Mouse (Mus musculus) small intestine, adult 2 months (tissue): ENCODE results near the gene Zfp568. TPM values are rescaled to one million over a fixed set of nuclear protein-coding genes. Genes with fewer than 3 reads are reported as not detected.

Experiments
- H3K27ac ChIP-seq: fragments of 200-500 bp; 2 replicates; pipeline ENCODE4 v1.5.1; 2012; ENCODE audit warnings: low read depth, low read length, control low read depth, inconsistent platforms; ENCODE audit not compliant: insufficient read depth
- H3K27me3 ChIP-seq: fragments of 200-500 bp; 2 replicates; pipeline ENCODE4 v1.6.1; 2012; ENCODE audit warnings: mild to moderate bottlenecking, moderate library complexity, low read length, inconsistent platforms; ENCODE audit not compliant: control insufficient read depth, insufficient read depth
- H3K36me3 ChIP-seq: fragments of 200-500 bp; 2 replicates; pipeline ENCODE4 v1.6.1; 2012; ENCODE audit warnings: mild to moderate bottlenecking, low read length, control low read depth, inconsistent platforms; ENCODE audit not compliant: control insufficient read depth, insufficient read depth
- H3K4me1 ChIP-seq: fragments of 200-500 bp; 2 replicates; pipeline ENCODE4 v1.6.1; 2012; ENCODE audit warnings: low read length, inconsistent platforms, mixed read lengths; ENCODE audit not compliant: control insufficient read depth, insufficient read depth, insufficient read length
- H3K4me3 ChIP-seq: fragments of 200-500 bp; 2 replicates; pipeline ENCODE4 v1.5.1; 2012; ENCODE audit warnings: low read depth, mild to moderate bottlenecking, control low read depth, inconsistent platforms, low read length, moderate library complexity
- CTCF ChIP-seq: fragments of 200-500 bp; IDR thresholded peaks from 2 replicates; pipeline ENCODE4 v1.5.1; 2012; ENCODE audit warnings: low read depth, mild to moderate bottlenecking, control low read depth, inconsistent platforms, low read length, moderate library complexity, mixed read lengths; ENCODE audit not compliant: insufficient replicate concordance, insufficient read length; ENCODE audit errors: extremely low read depth
- POLR2A ChIP-seq: fragments of 200-500 bp; IDR thresholded peaks from 2 replicates; pipeline ENCODE4 v1.6.1; 2012; ENCODE audit warnings: low read depth, mild to moderate bottlenecking, control low read depth, inconsistent platforms, low read length, moderate library complexity
- WGBS: fragments of 180-500 bp; shearing (Covaris S2); methylation state at CpG from one replicate; pipeline ENCODE4 v1.1.7; 2018; 5-methylcytosine and 5-hydroxymethylcytosine counted together
- polyA plus RNA-seq: library from polyadenylated mRNA; depleted of rRNA; stranded (reverse); fragments of >200 nt; gene quantifications from 2 replicates; pipeline ENCODE4 v1.2.3, GENCODE M21; 2012

The Zfp568 gene
- polyA plus RNA-seq, 1 experiment, result 2.3 TPM

DNA sequence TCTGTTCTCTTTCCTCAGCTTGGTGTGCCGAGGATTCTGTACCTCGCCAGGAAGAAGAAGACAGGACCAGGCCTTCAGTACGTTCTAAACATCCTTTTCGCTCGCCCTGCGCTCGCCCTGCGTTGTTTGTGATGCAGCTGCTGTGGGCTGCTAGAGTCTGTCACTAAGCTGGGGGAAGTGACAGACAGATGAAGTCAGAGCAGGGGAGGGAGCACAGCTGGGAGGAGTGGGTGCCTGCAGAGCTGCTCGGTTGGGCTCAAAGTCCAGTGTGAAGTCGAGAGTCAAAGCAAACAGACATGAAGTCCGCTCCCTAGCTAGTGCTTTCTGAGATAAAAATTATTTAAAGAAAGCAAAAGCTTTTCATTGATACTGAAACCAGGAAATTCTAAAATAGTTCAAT, 5.3 kb downstream of the Zfp568 start:
- TF ChIP-seq CTCF (no peak), POLR2A (no peak)
- H3K4me1 ChIP-seq, result peaks cover 4% of the 10 kb centered on the region; the same call in 1 of the 2 replicates
- peaks cover 22% of the 10 kb centered on the region for H3K36me3 ChIP-seq
- H3K27me3 ChIP-seq, result no peaks in the 10 kb centered on the region
- peak overlapping the region; percentile 26 for H3K27ac ChIP-seq
- H3K4me3 ChIP-seq, result peak overlapping the region; percentile 17
- 33% methylated on average over 11 of the region's 11 CpGs for WGBS

DNA sequence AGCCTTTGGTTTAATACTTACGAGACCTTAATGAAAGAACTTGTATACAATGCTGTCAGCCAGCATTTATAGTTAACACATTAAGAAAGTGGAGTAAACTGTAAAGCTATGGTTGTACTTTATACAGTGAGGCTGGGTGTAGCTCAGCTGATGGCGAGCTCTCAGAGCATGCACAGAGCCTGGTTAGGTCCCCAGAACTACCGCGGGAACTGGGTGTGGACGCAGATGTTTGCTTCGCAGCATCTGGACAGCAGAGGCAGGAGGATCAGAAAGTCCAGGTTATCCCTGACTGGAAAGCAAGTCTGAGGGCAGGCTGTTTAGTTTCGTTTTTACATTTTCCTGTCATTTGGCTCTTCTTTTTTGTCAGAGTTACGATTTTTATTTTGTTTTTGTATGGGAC, 8.9 kb downstream of the Zfp568 start:
- 92% methylated on average over 8 of the region's 8 CpGs for WGBS
- H3K4me3 ChIP-seq, result no peak overlapping the region
- no peak overlapping the region for H3K27ac ChIP-seq
- no peak for TF ChIP-seq POLR2A
- TF ChIP-seq CTCF, result no peak
- no peaks in the 10 kb centered on the region for H3K27me3 ChIP-seq
- H3K36me3 ChIP-seq, result peaks cover 25% of the 10 kb centered on the region
- H3K4me1 ChIP-seq, result peaks cover 4% of the 10 kb centered on the region; the same call in 1 of the 2 replicates

DNA sequence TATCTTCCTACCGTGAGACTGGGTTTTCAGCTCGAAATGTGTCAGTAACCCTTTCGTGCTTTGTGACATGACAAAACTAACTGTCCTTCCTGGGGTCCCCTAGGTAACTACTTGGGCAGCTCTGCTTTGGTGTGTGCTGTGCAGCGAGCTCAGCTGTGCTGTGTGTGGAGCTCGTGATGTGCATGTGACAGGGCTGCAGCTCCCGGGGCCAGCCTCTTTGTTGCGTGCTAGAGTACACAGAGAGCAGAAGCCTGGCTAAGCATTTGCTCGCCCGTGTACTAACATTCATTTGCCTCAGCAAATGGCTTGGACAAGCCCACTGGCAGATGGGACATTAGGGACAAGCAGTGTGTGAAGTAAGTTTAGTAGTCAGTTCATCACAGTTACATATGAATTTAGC, 9.6 kb downstream of the Zfp568 start:
- H3K27me3 ChIP-seq, result no peaks in the 10 kb centered on the region
- 97% methylated on average over 9 of the region's 9 CpGs for WGBS
- H3K27ac ChIP-seq, result no peak overlapping the region
- peaks cover 4% of the 10 kb centered on the region; the same call in 1 of the 2 replicates for H3K4me1 ChIP-seq
- no peak overlapping the region for H3K4me3 ChIP-seq
- no peak for TF ChIP-seq CTCF
- TF ChIP-seq POLR2A, result no peak
- H3K36me3 ChIP-seq, result peaks cover 27% of the 10 kb centered on the region

- no peaks in the 10 kb centered on the region for H3K27me3 ChIP-seq
- TF ChIP-seq POLR2A (no peak), CTCF (no peak)
- WGBS, result 88% methylated on average over 8 of the region's 8 CpGs
- H3K4me1 ChIP-seq, result no peaks in the 10 kb centered on the region
- peaks cover 32% of the 10 kb centered on the region for H3K36me3 ChIP-seq
- H3K27ac ChIP-seq, result no peak overlapping the region
- no peak overlapping the region for H3K4me3 ChIP-seq
Measured at GRCm38 (mm10) chr7:29995134-29995533, 11.4 kb downstream of the Zfp568 start.

GRCm38 (mm10) chr7:30000601-30001000, 16.8 kb downstream of the Zfp568 start:
- 38% methylated on average over 5 of the region's 5 CpGs for WGBS
- no peak for TF ChIP-seq POLR2A
- Histone ChIP-seq H3K27me3 (no peaks in the 10 kb centered on the region), H3K4me1 (no peaks in the 10 kb centered on the region), H3K4me3 (no peak overlapping the region), H3K36me3 (peaks cover 29% of the 10 kb centered on the region), H3K27ac (no peak overlapping the region)

DNA sequence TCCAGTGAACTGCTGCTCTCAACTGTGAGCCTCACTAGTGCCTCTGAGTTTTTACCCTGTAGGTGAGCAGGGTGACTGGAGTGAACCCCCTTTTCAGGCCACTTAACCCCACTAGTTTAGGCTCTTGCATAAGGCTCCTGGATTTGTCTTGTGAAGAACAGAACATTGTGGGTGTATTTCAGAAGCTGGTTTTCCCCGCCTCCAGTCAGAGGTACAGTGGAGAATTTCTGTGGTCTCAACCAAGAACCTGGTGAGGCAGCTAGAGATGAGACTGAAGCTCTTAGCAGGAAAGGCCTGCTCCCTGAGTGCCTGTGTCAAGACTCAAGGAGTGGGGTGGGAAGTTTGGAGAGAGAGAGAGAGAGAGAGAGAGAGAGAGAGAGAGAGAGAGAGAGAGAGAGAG, 23.8 kb downstream of the Zfp568 start:
- Histone ChIP-seq H3K27ac (no peak overlapping the region), H3K36me3 (peaks cover 15% of the 10 kb centered on the region), H3K4me3 (no peak overlapping the region), H3K27me3 (no peaks in the 10 kb centered on the region), H3K4me1 (no peaks in the 10 kb centered on the region)
- WGBS, result 93% methylated on average over 1 of the region's 1 CpGs
- TF ChIP-seq CTCF (no peak), POLR2A (no peak)

GRCm38 (mm10) chr7:30008020-30008690, 24.4 kb downstream of the Zfp568 start:
- H3K4me1 ChIP-seq, result no peaks in the 10 kb centered on the region
- H3K36me3 ChIP-seq, result peaks cover 13% of the 10 kb centered on the region
- no peak overlapping the region for H3K4me3 ChIP-seq
- TF ChIP-seq POLR2A, result no peak
- TF ChIP-seq CTCF, result no peak
- no peak overlapping the region for H3K27ac ChIP-seq
- WGBS, result 74% methylated on average over 6 of the region's 6 CpGs
- no peaks in the 10 kb centered on the region for H3K27me3 ChIP-seq
